Mouse (Mus musculus) layer of hippocampus, adult 2 months (tissue): ENCODE data around the gene Pm20d2. TPM values are rescaled to one million over a fixed set of nuclear protein-coding genes. Genes with fewer than 3 reads are reported as not detected.

ENCODE experiments used
- DNase-seq, 2 experiments: peaks; one replicate each; pipeline ENCODE4 v3.0.0; 2022; ENCODE audit warnings: low spot score in 2 of 2
- H3K27ac ChIP-seq: fragments of 200-600 bp; 2 replicates; pipeline ENCODE4 v1.8.1; 2022
- H3K4me3 ChIP-seq: fragments of 200-600 bp; 2 replicates; pipeline ENCODE4 v1.8.1; 2022; ENCODE audit warnings: mild to moderate bottlenecking
- CTCF ChIP-seq: fragments of 200-600 bp; conservative IDR thresholded peaks from 2 replicates; pipeline ENCODE4 v1.8.1; 2022; ENCODE audit warnings: antibody characterized with exemption, mild to moderate bottlenecking, moderate library complexity
- total RNA-seq, 2 experiments: library from RNA; stranded (reverse); gene quantifications; 2 replicates each; pipeline ENCODE4 v1.2.3; 2021

The Pm20d2 gene
- total RNA-seq, 2 experiments from 2014 or later = 10.6 to 10.9 TPM

GRCm38 (mm10) chr4:33183477-33183876 lies 6.1 kb downstream of the Pm20d2 start:
- no peak overlapping the region for H3K4me3 ChIP-seq
- TF ChIP-seq CTCF = no peak
- peak overlapping the region; percentile 14; the same call in 1 of the 2 replicates for H3K27ac ChIP-seq
- peak in 1 of 2 experiments; percentile 19 for DNase-seq

- no peak for DNase-seq
Observed at GRCm38 (mm10) chr4:33152087-33153038, 37.2 kb downstream of the Pm20d2 start.

GRCm38 (mm10) chr4:33149150-33149549 lies 40.4 kb downstream of the Pm20d2 start:
- no peak for TF ChIP-seq CTCF
- DNase-seq = no peak
- Histone ChIP-seq H3K4me3 (no peak overlapping the region), H3K27ac (no peak overlapping the region)

More at GRCm38 (mm10) chr4:33152087-33153038, 37.2 kb downstream of the Pm20d2 start:
- Histone ChIP-seq H3K27ac (no peak overlapping the region), H3K4me3 (no peak overlapping the region)
- no peak for TF ChIP-seq CTCF

- DNase-seq = peak in 1 of 2 experiments; percentile 29
- TF ChIP-seq CTCF = peak; percentile 69
- Histone ChIP-seq H3K4me3 (no peak overlapping the region), H3K27ac (no peak overlapping the region)
Observed at GRCm38 (mm10) chr4:33147825-33148224, 41.7 kb downstream of the Pm20d2 start.

- Histone ChIP-seq H3K27ac (no peak overlapping the region), H3K4me3 (no peak overlapping the region)
- TF ChIP-seq CTCF = no peak
- DNase-seq = no peak
Observed at GRCm38 (mm10) chr4:33146679-33147291, 42.8 kb downstream of the Pm20d2 start.

GRCm38 (mm10) chr4:33132221-33132620 lies 57.3 kb downstream of the Pm20d2 start, which contains the start of gene Gabrr1:
Gabrr1 (plus strand) TSS chr4:33132521.
- TF ChIP-seq CTCF = no peak

GRCm38 (mm10) chr4:33125409-33126084 lies 64.0 kb downstream of the Pm20d2 start:
- TF ChIP-seq CTCF = no peak
- peak in 1 of 2 experiments; percentile 8 for DNase-seq
- Histone ChIP-seq H3K4me3 (no peak overlapping the region), H3K27ac (no peak overlapping the region)

More at GRCm38 (mm10) chr4:33132221-33132620, 57.3 kb downstream of the Pm20d2 start, which contains the start of gene Gabrr1:
- no peak within 1 kb of the TSS for H3K27ac ChIP-seq
- no peak within 1 kb of the TSS for H3K4me3 ChIP-seq
- DNase-seq = no peak

- DNase-seq = peak; percentile 32 to 55
- peak; percentile 85 for TF ChIP-seq CTCF
- Histone ChIP-seq H3K27ac (no peak overlapping the region), H3K4me3 (no peak overlapping the region)
Observed at GRCm38 (mm10) chr4:33124493-33124892, 65.0 kb downstream of the Pm20d2 start.

Other genes starting within 250 kb of the Pm20d2 start
- 10 to 100 TPM; 39.6 TPM for gene Ankrd6, start 238.9 kb downstream of the Pm20d2 start, total RNA-seq
- gene Rragd, start 206.7 kb downstream of the Pm20d2 start, total RNA-seq = 10 to 100 TPM; 62.1 to 68.2 TPM
- gene Ube2j1, start 158.3 kb downstream of the Pm20d2 start, total RNA-seq = 10 to 100 TPM; 93.4 to 94.8 TPM
- under 1 TPM; 0.32 to 0.72 TPM for gene Gabrr2, start 126.7 kb downstream of the Pm20d2 start, total RNA-seq
- not detected for gene Gabrr1, start 57.2 kb downstream of the Pm20d2 start, total RNA-seq
- 10 to 100 TPM; 25.7 to 26.6 TPM for gene Srsf12, start 19.3 kb upstream of the Pm20d2 start, total RNA-seq
- gene Pnrc1, start 100.4 kb upstream of the Pm20d2 start, total RNA-seq = 100 to 1,000 TPM; 144 to 145 TPM
- 10 to 100 TPM; 29.4 to 30.0 TPM for gene Rngtt, start 120.6 kb upstream of the Pm20d2 start, total RNA-seq